In genomic region chr5:135086871-135087270, GRCm38 (mm10) we compare ENCODE assay signal across 20 mouse cellular contexts. TPM values are rescaled to one million over a fixed set of nuclear protein-coding genes. Genes with fewer than 3 reads are reported as not detected.
"Had no signal": no experiment of that assay in that cellular context is flagged by ENCODE, and none has a peak within 500 bp of the region (broad histone marks: within the 10 kb centered on the region; RNA-seq: fewer than 3 reads in every experiment).

No protein-coding gene starts in this region.

- H3K4me1 ChIP-seq: liver, embryonic 12.5 days; liver, embryonic 15.5 days; lung, embryonic 15.5 days; midbrain, embryonic 15.5 days; neural tube, embryonic 12.5 days had no signal

- H3K4me2 ChIP-seq: liver, embryonic 12.5 days; liver, embryonic 15.5 days; lung, embryonic 15.5 days; midbrain, embryonic 12.5 days; midbrain, embryonic 15.5 days; neural tube, embryonic 12.5 days; neural tube, embryonic 15.5 days; stomach, embryonic 15.5 days had no signal

- H3K36me3 ChIP-seq: liver, embryonic 12.5 days; liver, embryonic 15.5 days; lung, embryonic 15.5 days; midbrain, embryonic 12.5 days; midbrain, embryonic 15.5 days; neural tube, embryonic 12.5 days; neural tube, embryonic 15.5 days; stomach, embryonic 15.5 days had no signal

- DNase-seq: kidney, adult 18-20 months; kidney, adult 9 months; kidney, postnatal 14 days; kidney, postnatal 4 days; lung, adult 18-20 months; lung, postnatal 14 days; lung, postnatal 4 days; retina, postnatal 1 day; right cerebral cortex, postnatal 25 days; spleen, adult 18-20 months; thymus, postnatal 36 days had no signal

- ATAC-seq: liver, embryonic 12.5 days; midbrain, embryonic 15.5 days had no signal

- H3K4me3 ChIP-seq: liver, embryonic 12.5 days; liver, embryonic 15.5 days; lung, embryonic 15.5 days; midbrain, embryonic 12.5 days; midbrain, embryonic 15.5 days; neural tube, embryonic 12.5 days; neural tube, embryonic 15.5 days; stomach, embryonic 15.5 days had no signal

- H3K9ac ChIP-seq: liver, embryonic 12.5 days; liver, embryonic 15.5 days; lung, embryonic 15.5 days; midbrain, embryonic 12.5 days; midbrain, embryonic 15.5 days; neural tube, embryonic 12.5 days; neural tube, embryonic 15.5 days; stomach, embryonic 15.5 days had no signal

- H3K27ac ChIP-seq: liver, embryonic 12.5 days; liver, embryonic 15.5 days; lung, embryonic 15.5 days; midbrain, embryonic 12.5 days; midbrain, embryonic 15.5 days; neural tube, embryonic 12.5 days; neural tube, embryonic 15.5 days; stomach, embryonic 15.5 days had no signal

- H3K9me3 ChIP-seq: liver, embryonic 12.5 days; liver, embryonic 15.5 days; lung, embryonic 15.5 days; midbrain, embryonic 12.5 days; midbrain, embryonic 15.5 days; neural tube, embryonic 12.5 days; neural tube, embryonic 15.5 days; stomach, embryonic 15.5 days had no signal

RNA-seq across cellular contexts. Expression of gene Vps37d, which starts 8.8 kb away (rescaled TPM):
- total RNA-seq: megakaryocyte progenitor cell, adult 5-6 weeks had no signal
